Mouse (Mus musculus) ES-E14 (cell line): ENCODE measurements around the gene Ankmy1. TPM values are rescaled to one million over a fixed set of nuclear protein-coding genes. Genes with fewer than 3 reads are reported as not detected.

Experiments used
- DNase-seq: peaks from one replicate; pipeline ENCODE4 v3.0.0-alpha.2; 2013; ENCODE audit warnings: low read depth, low spot score
- H3K27ac ChIP-seq: 2 replicates; pipeline ENCODE4 v1.5.1; 2012; ENCODE audit warnings: low read depth, mild to moderate bottlenecking, low read length, moderate library complexity, mixed read lengths; ENCODE audit not compliant: poor library complexity, insufficient read depth, severe bottlenecking
- H3K36me3 ChIP-seq: 2 replicates; pipeline ENCODE4 v1.6.1; 2012; ENCODE audit warnings: mild to moderate bottlenecking, low read length, moderate library complexity, mixed read lengths; ENCODE audit not compliant: control insufficient read depth, poor library complexity, insufficient read depth, severe bottlenecking
- H3K4me1 ChIP-seq, 2 experiments: fragments of 150-350 bp in 1 of 2; sonication (generic) in 1 of 2; 2 replicates each; pipeline ENCODE4 v1.6.1; 2012; ENCODE audit warnings: low read length in 2 of 2, mild to moderate bottlenecking in 1 of 2, mixed read lengths in 1 of 2; ENCODE audit not compliant: control insufficient read depth in 2 of 2, insufficient read depth in 2 of 2, poor library complexity in 1 of 2
- H3K4me3 ChIP-seq, 2 experiments: fragments of 150-350 bp in 1 of 2; sonication (generic) in 1 of 2; 2 replicates each; pipeline ENCODE4 v1.5.1; 2012; ENCODE audit warnings: low read length in 2 of 2, low read depth in 1 of 2, mild to moderate bottlenecking in 1 of 2, mixed read lengths in 1 of 2; ENCODE audit not compliant: insufficient read depth in 1 of 2, poor library complexity in 1 of 2, severe bottlenecking in 1 of 2
- H3K9ac ChIP-seq: 2 replicates; pipeline ENCODE4 v1.6.1; 2012; ENCODE audit warnings: low read depth, mild to moderate bottlenecking, low read length, mixed read lengths; ENCODE audit not compliant: poor library complexity, insufficient read depth, severe bottlenecking
- H3K9me3 ChIP-seq: fragments of 150-350 bp; sonication (generic); 2 replicates; pipeline ENCODE4 v1.6.1; 2012; ENCODE audit warnings: low read depth, mild to moderate bottlenecking, low read length; ENCODE audit not compliant: control insufficient read depth, insufficient read depth
- CHD2 ChIP-seq: IDR thresholded peaks from 2 replicates; pipeline ENCODE4 v1.6.1; 2014; ENCODE audit warnings: mild to moderate bottlenecking, low read depth, low read length, inconsistent platforms
- HCFC1 ChIP-seq: IDR thresholded peaks from 2 replicates; pipeline ENCODE4 v1.6.1; 2012; ENCODE audit warnings: low read length, inconsistent platforms, borderline replicate concordance; ENCODE audit not compliant: insufficient read depth
- MAFK ChIP-seq: IDR thresholded peaks from 2 replicates; pipeline ENCODE4 v1.6.1; 2014; ENCODE audit warnings: mild to moderate bottlenecking, low read depth, low read length, inconsistent platforms; ENCODE audit not compliant: insufficient read depth
- ZC3H11A ChIP-seq: IDR thresholded peaks from 2 replicates; pipeline ENCODE4 v1.6.1; 2012; ENCODE audit warnings: low read depth, mild to moderate bottlenecking, inconsistent platforms, low read length, borderline replicate concordance
- ZNF384 ChIP-seq: IDR thresholded peaks from 2 replicates; pipeline ENCODE4 v1.6.1; 2012; ENCODE audit warnings: low read depth, low read length, inconsistent platforms
- in situ Hi-C, 2 experiments: fragments of 600-800 bp; cut with MboI; formaldehyde crosslinking; loops; one replicate each; pipeline ENCODE4 v1.15.1; 2025; ENCODE audit warnings: low sequenced_read_pairs in 2 of 2, inconsistent platforms in 1 of 2; ENCODE audit not compliant: unreplicated experiment in 2 of 2
- total RNA-seq: library from RNA; depleted of rRNA; stranded (reverse); fragments of 300-350 nt; gene quantifications from 2 replicates; pipeline ENCODE4 v1.2.3, GENCODE M21; 2012

Ankmy1 gene
- total RNA-seq, 1 experiment, result 0.71 TPM

DNA sequence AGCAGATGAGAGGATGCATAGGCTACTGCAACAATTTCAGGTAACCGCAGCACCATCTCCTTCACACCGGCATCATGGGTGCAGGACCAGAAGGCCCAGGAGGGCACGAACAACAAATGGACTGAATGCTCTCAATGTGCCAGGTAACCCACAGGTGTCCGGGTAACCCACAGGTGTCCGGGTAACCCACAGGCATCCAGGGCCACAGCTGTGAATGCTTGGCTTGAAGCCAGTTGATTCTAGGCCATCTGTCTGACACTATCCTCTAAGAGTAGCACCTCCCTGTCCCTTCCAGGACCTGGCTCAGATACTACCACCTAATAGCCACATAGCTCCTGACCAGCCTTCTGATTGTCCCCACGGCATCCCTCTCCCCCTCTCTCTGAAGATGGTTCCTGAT lies 20.7 kb downstream of the Ankmy1 start:
- Histone ChIP-seq H3K4me1 (no peaks in the 10 kb centered on the region), H3K36me3 (no peaks in the 10 kb centered on the region), H3K9ac (no peak overlapping the region), H3K9me3 (no peaks in the 10 kb centered on the region), H3K4me3 (no peak overlapping the region), H3K27ac (no peak overlapping the region; the same call in 1 of the 2 replicates)
- in situ Hi-C loops, result no loop called here
- TF ChIP-seq MAFK (no peak), ZNF384 (no peak), HCFC1 (no peak), CHD2 (no peak), ZC3H11A (no peak)
- no peak for DNase-seq

DNA sequence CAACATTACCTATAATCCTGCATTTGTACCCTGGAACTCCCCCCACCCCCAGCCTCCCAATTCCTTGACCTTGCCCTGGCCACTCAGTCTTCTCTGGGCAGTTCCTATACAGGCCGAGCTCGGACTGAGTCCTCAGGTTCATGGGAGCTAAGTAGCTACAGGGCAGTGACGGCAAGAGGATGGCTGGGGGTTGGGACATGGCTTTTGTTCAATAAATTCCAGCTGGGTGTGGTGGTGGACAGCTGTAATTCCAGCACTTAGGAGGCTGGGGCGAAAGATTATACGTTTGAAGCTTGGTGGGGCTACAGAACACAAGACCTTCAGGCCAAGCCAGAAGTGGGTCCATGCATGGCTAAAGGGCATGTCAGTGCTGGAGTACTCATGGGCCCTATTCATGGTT lies 22.6 kb downstream of the Ankmy1 start:
- Histone ChIP-seq H3K27ac (no peak overlapping the region), H3K4me3 (no peak overlapping the region), H3K4me1 (no peaks in the 10 kb centered on the region), H3K9me3 (no peaks in the 10 kb centered on the region), H3K36me3 (no peaks in the 10 kb centered on the region), H3K9ac (no peak overlapping the region)
- in situ Hi-C loops, result no loop called here
- DNase-seq, result no peak
- TF ChIP-seq ZC3H11A (no peak), ZNF384 (no peak), HCFC1 (no peak)

DNA sequence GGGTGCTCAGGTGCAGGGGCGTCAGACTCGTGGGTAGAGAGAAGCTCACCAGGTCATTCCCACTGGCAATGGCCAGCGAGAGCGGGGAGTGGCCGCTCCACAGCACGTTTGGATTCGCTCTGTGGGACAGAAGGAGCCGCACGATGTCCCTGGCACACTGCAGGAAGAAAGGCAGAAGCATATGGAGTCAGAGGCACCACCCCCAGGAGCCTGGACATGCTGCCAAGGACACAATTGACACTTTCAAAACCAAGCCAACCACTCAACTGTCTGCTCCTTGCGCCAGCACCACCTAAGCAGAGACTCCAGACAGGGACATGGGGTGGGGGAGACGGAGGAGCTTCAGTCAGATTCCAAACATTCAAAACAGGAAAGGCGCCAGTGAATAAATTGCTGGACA lies 23.4 kb downstream of the Ankmy1 start:
- in situ Hi-C loops, result no loop called here
- Histone ChIP-seq H3K9me3 (no peaks in the 10 kb centered on the region), H3K4me1 (no peaks in the 10 kb centered on the region), H3K27ac (no peak overlapping the region), H3K9ac (no peak overlapping the region), H3K36me3 (no peaks in the 10 kb centered on the region), H3K4me3 (no peak overlapping the region)
- TF ChIP-seq MAFK, result no peak
- no peak for DNase-seq

DNA sequence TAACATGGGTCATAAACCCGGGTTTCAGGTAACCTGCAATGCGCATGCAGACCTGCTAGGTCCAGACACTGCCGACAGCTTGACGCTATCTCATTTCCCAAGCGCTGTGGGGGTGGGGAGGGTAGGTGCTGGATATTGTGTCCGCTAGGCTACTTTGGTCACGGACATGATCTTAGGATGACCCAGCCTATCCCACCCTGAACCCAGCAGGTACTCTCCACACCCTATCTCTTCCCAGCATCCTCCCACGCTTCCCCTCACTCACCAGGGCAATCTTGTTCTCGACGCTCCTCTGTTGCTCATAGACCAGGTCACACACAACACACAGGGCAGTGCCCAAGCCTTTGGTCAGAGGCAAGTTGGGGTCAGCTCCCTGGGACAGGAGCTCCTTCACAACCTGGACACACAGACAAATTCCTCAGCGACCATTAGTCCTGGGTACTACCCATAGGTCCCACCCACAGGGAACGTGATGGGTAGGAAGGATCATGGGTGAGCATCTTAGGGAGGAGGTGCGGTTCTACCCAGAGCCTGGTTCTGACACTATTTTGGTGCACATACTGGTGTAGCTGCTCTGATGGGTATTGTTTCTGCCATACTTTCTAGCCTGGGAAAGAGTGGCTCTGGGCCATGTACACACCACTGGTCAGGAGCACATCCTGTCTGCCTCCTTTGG lies 24.5 kb downstream of the Ankmy1 start:
- TF ChIP-seq CHD2 (no peak), MAFK (no peak), ZC3H11A (no peak), HCFC1 (no peak), ZNF384 (no peak)
- H3K4me3 ChIP-seq, result no peak overlapping the region
- no peaks in the 10 kb centered on the region for H3K9me3 ChIP-seq
- no peak overlapping the region for H3K9ac ChIP-seq
- H3K4me1 ChIP-seq, result no peaks in the 10 kb centered on the region
- no peak for DNase-seq
- in situ Hi-C loops, result no loop called here
- H3K27ac ChIP-seq, result no peak overlapping the region
- no peaks in the 10 kb centered on the region for H3K36me3 ChIP-seq

DNA sequence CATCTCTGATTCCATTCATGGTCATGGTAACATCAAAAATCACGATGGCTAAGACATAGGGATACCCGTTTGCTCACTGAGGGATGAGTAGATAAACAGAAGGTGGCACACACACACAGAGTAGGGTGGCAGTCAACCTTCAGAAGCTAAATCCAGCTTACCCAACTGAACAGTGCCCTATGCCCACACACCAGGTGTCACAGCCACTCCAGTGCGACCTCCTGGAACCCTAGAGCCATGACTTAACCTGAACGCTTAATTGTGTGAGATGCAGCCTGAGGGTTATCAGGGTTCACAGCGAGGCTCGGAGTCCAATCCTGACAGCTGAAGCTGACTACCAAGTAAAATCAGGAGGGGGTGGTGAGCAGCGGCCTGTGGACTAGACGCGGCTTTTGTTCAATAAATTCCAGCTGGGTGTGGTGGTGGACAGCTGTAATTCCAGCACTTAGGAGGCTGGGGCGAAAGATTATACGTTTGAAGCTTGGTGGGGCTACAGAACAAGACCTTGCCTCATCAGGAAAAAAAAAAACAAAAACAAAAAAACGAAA lies 25.2 kb downstream of the Ankmy1 start:
- in situ Hi-C loops, result no loop called here
- Histone ChIP-seq H3K4me1 (no peaks in the 10 kb centered on the region), H3K9me3 (no peaks in the 10 kb centered on the region), H3K9ac (no peak overlapping the region), H3K4me3 (no peak overlapping the region), H3K36me3 (no peaks in the 10 kb centered on the region), H3K27ac (no peak overlapping the region)
- TF ChIP-seq ZC3H11A (no peak), CHD2 (no peak), HCFC1 (no peak), MAFK (no peak), ZNF384 (no peak)
- DNase-seq, result no peak
